Mouse (Mus musculus) right cerebral cortex, postnatal 10 days (tissue): ENCODE measurements around the gene Map4.
"Not testable (repeated sequence)": the region's sequence is repeated elsewhere in the genome, so short reads cannot be mapped to it uniquely, and the experiment has no call there.

Experiments used
- DNase-seq, 2 experiments: peaks; one replicate each; pipeline ENCODE4 v3.0.0; 2021; ENCODE audit warnings: low spot score in 2 of 2

Gene Map4

DNA sequence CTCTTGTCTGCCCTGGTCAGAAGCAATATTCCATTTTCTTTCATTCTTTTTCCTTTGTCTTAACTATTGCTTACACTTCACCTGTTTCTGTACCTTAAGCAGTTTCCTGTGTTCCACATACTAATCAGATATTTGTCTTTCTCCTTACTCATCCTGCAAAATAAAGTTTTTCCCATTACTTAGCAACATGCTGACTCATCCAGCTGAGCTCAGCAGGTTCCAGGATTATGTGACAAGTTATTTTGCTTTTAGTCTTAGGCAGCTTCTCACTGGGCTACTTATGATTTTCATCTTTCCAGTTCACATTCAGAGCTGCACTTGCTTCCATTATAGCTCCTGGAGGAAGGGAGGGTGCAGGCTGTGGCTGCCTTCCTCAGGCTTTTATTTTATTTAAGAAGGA, 133.4 kb downstream of the Map4 start:
- no peak for DNase-seq

DNA sequence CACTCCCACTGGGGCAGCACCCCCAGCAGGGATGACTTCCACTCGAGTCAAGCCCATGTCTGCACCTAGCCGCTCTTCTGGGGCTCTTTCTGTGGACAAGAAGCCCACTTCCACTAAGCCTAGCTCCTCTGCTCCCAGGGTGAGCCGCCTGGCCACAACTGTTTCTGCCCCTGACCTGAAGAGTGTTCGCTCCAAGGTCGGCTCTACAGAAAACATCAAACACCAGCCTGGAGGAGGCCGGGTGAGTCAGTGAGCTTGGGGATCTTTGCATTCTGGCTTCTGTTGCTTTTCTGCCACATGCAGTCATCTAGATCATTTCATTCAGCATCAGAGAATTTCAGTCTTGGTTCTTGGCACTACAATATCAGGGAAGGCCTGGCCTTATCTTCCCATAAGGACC, 137.5 kb downstream of the Map4 start:
- no peak for DNase-seq

DNA sequence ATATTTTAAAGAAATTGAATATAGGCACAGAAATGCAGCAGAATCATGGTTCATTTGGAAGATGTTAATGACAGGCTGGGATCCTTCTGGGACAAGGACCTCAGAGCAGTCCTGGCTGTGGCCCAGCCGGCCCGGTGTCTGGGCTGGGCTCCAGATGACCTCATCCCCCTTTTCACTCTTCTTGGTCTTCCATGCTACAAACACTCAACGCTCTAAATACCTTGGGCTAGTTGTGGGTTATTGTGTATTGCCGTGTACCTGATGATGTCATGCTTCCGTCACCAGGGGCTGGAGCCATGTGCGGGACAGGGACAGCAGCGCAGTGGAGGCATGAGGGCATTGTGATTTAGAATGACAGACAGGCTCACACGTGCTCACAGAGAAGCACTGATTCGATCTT, 139.1 kb downstream of the Map4 start:
- DNase-seq = peak in 1 of 2 experiments; percentile 44

DNA sequence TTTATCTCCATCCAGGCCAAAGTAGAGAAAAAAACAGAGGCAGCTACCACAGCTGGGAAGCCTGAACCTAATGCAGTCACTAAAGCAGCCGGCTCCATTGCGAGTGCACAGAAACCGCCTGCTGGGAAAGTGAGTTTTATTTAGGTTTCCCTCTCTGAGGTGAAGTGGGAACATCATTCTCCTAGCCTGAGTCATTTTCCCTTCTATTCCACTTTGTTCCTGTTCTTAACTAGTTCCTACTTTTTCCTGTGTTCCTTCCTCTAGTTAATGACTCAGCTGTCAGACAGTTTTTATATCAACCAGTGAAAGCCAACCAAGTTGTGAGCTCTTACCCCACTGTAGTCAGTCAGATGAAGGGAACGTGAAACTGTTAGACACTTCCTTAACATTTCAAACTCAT, 139.8 kb downstream of the Map4 start:
- DNase-seq = no peak

DNA sequence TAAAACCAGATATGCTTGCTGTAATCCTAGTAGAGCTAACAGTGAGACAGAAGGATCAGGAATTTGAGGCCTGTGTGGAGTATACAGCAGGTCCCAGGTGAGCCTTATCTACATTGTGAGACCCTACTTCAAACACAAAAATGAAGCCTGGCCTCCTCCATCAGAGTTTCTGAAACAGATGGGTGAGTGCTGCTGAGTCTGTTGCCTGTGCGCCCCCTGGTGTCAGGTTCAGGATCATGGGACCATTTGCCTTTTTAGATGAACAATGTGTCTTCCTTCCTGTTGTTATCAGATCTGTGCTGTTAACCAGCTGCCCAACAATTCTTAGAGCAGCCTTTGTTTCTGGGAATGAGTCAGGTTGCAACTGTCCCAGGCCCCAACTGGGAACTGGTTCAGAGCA, 140.6 kb downstream of the Map4 start:
- DNase-seq = peak; percentile 86 to 90

DNA sequence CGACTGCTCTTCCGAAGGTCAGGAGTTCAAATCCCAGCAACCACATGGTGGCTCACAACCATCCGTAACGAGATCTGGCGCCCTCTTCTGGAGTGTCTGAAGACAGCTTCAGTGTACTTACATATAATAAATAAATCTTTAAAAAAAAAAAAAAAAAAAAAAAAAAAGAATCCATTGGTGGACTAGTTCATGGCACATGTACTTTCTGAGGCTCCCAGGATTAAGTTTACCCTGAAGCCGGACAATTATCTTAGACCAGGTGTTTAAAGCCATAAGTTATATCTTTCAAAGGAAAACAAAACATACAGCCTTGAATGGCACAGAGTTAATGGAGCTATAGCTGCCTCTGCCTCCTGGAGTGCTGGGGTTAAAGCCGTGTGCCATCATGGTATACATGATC, 145.2 kb downstream of the Map4 start:
- not testable (repeated sequence) for DNase-seq

DNA sequence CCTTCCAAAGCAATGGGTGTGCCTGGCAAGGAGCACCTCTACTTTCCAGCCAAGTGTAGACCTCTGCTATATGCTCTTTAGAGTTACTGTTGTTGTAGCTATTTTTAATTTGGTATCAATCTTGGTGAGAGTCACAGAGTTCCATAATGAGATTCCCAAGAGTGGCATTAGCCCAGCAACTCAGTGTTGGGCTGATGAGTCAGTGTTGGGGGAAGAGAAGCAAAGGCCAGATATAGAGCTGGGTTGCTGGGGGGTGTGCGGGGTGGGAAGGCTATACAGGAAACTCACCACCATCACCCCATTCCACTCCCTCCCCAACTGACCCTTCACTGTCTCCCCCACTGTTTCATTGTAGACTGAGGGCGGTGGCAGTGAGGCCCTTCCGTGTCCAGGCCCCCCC, 149.8 kb downstream of the Map4 start:
- no peak for DNase-seq

DNA sequence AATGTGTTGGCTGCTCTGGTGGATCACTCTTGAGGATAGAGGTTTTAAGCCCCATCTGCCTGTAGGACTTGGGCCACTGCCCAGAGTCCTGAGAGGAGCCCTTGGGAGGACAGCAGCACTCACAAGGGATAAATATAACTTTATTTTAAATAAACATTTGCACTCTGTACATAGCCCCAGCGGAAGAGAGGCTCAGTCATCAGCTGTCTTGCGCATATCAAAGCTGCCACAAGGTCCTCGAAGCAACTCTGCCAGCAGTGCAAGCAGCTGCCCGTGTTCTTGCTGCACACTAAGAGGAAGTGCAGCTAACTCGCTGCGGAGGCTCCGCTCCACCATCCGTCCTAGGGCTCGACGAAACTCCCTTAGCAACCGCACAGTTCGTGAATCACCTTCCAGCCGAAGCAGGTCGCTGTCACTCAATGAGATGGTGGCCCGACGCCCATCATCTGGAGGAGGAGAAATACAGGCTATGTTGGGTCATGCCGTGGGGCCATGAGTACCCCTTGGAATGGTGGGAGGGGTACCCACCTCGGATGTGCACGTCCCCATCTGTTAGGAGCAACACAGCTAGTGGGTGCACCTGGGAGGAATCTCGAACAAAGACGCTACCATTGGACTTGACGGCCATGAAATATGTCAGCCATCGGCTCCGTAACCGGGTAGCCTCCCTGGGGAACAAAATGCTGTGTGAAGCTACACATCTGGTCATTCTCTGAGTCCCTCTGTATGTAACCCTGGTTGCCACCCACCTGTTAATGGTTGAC, 153.1 kb downstream of the Map4 start:
- DNase-seq = no peak

DNA sequence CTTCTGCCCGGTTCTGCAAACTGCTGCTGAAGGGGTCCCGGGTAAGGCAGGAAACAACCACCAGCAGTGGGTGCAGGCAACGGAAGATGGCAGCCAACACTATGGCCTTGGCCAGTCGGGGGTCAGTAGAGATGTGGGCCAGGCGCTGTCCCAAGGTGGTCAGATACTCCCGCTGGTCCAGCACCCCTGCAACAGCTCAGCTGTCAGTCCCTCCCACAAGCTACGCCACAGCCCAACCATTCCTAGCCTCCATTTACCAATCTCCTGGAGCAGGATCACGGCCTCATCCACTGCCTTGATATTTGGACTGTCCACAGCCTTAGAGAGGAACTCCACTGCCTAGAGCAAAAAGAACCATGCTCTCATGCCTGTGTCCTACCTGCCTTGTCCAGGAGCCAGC, 154.4 kb downstream of the Map4 start:
- no peak for DNase-seq

DNA sequence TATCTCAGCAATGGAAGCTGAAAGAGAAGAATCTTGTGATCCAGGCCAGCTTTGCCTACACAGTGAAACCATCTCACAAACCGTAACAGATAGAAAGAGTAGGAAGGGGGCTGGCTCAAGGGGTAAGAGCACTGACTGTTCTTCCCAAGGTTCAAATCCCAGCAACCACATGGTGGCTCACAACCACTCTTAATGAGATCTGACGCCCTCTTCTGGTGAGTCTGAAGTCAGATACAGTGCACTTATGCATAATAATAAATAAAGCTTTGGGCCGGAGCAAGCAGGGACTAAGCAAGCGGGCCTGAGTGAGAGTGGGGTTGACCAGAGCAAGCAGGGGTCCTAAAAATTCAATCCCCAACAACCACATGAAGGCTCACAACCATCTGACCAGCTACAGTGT, 162.0 kb downstream of the Map4 start:
- DNase-seq = no peak

DNA sequence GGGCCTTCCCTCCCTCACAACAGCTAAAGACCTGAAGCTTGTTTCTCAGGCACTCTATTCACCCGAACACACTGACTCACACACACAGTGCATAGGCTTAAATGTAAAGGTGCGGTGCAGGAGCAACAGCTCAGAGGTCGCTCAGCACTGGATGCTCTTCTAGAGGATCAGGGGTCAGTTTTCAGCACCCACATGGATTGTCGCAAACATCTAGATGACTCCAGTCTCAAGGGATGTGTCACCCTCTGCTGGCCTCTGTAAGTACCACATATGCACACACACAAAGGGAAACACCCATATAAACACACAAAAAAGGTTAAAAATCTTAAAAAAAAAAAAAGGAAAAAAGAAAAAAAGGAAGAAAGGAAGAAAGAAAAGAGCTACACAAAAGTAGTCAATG, 163.5 kb downstream of the Map4 start:
- no peak for DNase-seq

DNA sequence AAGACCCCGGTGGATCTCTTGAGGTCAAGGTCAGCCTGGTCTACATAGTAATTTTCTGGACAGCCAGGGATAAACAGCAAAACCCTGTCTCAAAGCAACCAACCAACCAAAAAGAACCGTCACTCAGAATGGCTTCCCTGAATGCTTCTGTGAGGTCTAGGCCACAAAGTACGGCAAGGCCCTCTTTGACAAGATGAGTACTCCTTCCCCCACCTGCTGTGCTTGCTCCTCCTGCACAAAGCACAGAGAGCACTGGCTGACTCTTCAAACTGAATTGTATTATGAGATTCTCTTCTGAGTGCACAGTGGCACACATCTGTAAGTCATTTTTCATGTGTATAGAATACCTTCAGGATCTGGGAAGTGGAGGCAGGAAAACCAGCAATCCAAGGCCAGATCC, 166.5 kb downstream of the Map4 start:
- no peak for DNase-seq

DNA sequence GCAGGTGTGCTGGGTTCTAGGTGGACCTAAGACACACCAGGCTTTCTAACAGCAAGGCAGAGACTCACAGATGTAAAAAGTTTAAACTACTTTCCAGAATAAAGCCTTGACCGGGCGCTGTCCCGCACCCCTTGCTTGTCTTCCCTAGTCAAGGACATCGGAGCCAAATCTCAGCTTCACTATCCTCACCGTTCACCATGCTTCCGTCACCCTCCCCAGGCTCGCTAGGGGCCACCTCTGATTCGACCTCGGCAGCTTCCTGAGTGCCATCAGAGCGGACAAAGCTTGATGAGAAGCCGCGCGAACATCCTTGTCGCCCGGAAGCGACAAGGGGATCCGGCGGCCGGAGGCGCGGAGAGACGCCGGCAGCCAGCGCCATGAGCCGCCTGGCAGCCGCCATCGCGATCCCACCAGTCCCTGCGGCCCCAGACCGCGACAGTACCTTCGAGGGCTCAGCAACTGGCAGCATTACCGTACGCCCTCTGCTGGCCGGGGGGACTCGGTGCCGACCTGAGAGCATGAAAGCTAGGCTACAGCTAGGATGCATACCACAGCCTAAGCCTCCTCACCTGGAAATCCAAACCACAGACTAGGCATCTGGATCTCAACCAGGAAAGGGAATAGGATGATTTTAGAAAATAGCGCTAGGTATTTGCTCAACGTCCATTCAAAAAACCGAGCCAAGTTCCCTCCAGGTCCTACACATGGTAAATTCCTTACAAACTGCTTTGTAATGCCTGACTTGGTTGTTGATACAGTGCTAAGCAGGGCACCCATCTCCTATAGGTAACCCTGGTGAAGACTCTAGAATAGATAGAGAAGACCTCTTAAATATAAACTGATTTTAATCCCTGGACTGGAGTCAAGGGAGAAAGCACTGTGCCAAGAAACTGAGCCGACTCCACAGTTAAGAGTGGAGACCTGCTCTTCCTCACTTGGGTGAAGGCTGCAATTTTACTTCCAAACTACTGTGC, 169.7 kb downstream of the Map4 start:
- DNase-seq = peak; percentile 94 to 97

DNA sequence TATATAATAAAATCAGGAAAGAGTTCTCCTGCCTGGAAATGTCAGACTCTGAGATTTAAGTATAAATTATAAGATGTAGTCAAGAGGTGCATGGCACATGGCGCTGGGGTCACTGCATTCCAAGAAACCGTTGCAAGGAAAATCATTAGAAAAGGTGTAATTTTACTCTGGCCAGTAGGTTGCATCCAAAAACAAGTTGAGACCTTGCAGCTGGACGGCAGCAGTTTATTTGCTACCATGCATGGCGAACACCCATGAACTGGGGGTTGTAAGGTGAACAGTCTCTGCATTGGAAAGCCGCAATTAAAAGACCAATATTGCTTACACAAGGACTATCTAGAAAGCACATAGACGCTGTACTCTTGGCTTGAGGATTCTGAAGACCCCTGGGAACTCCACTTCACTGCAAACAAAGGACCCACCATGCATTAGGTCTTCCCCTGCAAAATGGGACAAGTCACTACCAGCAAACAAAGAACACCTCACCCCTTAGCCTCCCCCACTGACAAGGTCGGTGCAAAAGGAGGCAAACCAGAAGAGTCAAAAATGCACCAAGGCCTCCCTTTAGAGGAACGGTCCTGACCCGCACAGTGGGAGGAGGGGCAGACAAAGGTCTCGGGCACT, 185.2 kb downstream of the Map4 start:
- DNase-seq = no peak

DNA sequence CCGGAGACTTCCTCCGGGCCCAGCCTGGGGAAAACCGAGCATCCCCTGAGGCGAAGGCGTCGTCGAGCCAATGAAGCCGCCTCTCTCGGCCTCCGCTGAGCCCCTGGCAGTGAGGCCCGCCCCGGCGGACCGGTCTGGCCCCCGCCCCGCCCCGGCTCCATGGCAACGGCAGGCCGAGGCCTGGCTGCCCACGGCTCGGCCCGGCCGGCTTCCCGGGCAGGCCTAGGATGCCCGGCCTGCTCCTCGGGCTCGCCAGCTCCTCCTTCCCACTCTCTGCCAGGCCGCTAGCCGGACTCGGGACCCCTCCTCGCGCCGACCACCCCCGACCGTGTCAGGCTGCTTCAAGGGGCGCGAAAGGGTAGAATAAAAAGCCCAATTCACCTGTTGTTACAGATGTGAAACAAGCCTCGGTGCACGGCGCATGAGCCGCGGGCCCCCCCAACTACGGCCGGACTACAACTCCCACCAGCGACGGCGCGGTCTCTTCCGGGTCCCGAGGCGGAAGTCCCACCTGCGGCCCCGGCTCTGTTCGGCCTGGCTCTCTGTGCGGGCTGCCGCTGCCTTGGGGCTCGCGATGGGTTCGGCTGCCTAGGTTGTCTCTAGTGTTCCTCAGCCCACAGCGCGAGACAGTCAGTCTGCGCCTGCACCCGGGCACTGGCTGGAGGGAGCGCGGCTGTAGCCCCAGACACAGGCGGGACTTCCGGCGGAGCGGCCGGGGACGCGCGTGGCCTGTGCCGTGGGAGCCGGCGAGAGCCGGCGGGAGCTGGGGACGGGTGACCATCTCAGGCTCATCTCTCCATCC, 185.9 kb downstream of the Map4 start, which contains the start of gene Smarcc1:
Smarcc1 (plus strand) TSS at position 732 of the 802 bp plus-strand sequence.
- DNase-seq = peak; percentile 94

DNA sequence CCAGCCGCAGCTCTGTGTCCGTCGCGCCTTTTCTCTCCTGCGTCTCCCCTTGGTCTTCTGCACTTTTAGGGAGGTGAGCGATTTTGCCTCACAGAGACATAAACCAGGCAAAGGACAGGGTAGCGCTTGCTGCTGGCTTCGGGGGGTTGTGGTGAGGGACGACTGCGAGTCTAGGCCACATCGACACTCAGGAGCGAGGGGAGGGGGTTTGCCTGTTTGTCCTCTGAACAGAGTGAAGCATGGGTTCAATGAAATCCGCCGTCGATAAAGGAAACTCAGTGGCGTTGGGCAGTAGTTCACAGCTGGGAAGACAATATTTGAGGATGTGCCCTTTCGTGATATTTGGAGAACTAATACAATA, 186.5 kb downstream of the Map4 start, which contains the start of gene Dhx30:
Dhx30 (minus strand) TSS at position 52 of the 361 bp plus-strand sequence.
- no peak for DNase-seq

DNA sequence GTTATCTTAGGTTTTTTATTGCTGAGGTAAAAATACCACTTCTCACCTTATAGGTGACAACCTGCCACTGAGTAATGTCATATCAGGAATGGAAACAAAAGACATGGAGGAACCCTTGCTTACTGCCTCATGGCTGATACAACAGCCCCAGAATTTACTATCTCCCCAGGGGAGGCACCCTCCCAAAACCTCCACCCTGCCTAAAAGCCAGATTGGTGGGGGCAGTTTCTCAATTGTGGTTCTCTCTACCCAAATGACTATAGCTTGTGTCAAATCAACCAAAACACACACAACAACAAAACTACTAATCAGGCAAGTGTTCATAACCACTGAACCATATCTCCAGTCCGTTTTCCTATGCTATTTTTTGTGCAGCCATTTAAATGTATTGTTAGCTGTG, 187.0 kb downstream of the Map4 start:
- no peak for DNase-seq

DNA sequence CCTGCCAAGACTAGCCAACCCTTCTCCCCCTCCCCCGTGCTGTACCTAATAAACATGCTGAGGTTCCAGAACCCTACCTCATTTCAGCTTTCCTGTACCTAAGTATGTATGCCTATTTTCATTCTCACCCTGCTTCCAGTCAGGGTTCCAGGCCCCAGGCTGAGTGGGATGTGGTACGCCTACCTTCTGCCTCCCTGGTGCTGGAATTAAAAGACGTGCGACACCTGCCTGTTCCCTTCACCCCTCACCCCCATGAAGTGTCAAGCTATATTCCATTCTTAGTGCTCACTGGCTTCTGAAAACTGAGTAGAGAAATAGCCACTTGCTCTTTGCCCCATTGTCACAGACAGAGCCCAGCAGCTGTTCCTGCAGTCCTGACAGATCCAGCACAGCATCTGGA, 190.2 kb downstream of the Map4 start:
- DNase-seq = peak in 1 of 2 experiments; percentile 32

DNA sequence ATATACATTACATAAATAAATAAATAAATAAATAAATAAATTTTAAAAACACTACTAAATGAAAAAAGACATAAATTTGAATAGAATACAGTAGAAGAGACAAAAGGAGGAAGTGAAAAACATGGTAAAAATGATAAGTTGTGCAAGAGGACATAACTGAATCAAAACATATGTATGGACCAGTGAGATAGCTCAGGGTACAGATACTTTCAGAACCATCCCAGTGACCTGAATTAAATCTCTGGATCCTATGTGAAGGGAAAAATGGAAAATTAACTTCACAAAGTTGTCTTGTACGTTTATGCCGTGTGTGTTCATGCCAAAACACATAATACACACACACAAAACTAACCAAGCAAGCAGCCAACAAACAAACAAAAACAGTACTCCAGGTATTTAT, 192.1 kb downstream of the Map4 start:
- DNase-seq = no peak

DNA sequence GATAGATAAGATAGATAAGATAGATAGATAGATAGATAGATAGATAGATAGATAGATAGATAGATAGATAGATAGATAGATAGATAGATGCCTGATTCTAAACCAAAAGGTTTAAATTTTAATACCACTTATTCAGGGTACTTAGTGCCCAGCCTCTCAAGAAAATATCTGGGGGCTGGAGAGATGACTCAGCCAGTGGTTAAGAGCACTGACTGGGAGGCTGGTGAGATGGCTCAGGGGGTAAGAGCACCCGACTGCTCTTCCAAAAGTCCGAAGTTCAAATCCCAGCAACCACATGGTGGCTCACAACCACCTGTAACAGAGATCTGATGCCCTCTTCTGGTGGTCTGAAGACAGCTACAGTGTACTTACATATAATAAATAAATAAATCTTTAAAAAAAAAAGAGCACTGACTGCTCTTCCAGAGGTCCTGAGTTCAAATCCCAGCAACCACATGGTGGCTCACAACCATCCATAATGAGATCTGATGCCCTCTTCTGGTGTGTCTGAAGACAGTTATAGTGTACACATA, 192.8 kb downstream of the Map4 start:
- DNase-seq = not testable (repeated sequence)

DNA sequence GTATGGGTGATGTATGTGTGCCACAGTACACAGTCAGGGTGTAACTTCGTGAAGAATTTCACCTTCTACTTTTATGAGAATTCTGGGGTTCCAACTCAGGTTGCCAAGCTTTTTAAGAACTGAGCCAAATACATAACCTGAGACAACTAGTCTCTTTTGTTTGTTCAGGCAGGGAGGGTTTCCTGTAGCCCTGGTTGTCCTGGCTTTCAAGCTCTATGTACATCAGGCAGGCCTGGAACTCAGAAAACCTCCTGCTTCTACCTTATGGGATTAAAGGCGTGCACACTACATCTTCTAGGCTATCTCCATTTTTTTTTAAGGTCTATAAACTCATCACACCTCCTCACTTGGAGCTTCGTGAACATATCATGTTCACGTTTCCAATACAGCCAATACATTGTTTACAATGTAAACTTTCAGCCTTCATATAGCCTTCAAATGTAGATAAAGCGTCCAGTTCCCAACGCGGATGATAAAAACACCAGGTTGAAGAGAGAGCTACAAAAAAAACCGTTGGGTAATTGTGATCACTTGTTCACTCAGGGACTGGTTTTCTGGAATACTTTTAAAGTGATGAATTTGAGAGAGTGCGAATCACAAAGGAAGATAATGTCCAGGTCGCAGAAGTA, 199.8 kb downstream of the Map4 start:
- no peak for DNase-seq
